8 mouse cellular contexts compared by ENCODE assay signal in genomic region chr17:87282706-87283053, GRCm38 (mm10). TPM values are rescaled to one million over a fixed set of nuclear protein-coding genes. Genes with fewer than 3 reads are reported as not detected.
A peak's percentile ranks its signal among the peaks of the same experiment; 100 is the strongest.
DNase-seq lines count a peak whose midpoint lies in the region; ATAC-seq and TF ChIP-seq lines count a peak whose summit lies in the region.

TSS of gene Ttc7 (plus strand) at chr17:87282886.

- no peaks in the 10 kb centered on the region for H3K36me3 ChIP-seq in ES-Bruce4 (ENCODE audit: control insufficient read depth, insufficient read depth, low read length, poor library complexity, severe bottlenecking)
- no peaks in the 10 kb centered on the region for H3K36me3 ChIP-seq in forebrain, embryonic 14.5 days (ENCODE audit: control insufficient read depth, insufficient read depth, low read length)

- H3K9me3 ChIP-seq in ES-Bruce4 (replicated peaks; ENCODE audit: control insufficient read depth, insufficient read depth, low read length, poor library complexity, severe bottlenecking) = peaks cover 8% of the 10 kb centered on the region; the same call in 1 of the 2 replicates
- no peaks in the 10 kb centered on the region for H3K9me3 ChIP-seq in forebrain, embryonic 14.5 days (replicated peaks; ENCODE audit: control insufficient read depth, low read length)

- ATAC-seq in cerebellum, adult (ENCODE audit: insufficient number of reproducible peaks, low FRiP score, low TSS enrichment) = peak; percentile 59
- peak; percentile 96 for ATAC-seq in forebrain, embryonic 14.5 days
- ATAC-seq in neutrophil, adult 5-6 weeks (ENCODE audit: extremely low read depth, insufficient number of reproducible peaks, low FRiP score, poor library complexity, severe bottlenecking) = peak; percentile 70

- intact Hi-C loops in heart, postnatal 14 days (cut with DNase I) = no loop called here

- TF ChIP-seq CTCF in ES-Bruce4 (IDR thresholded peaks at IDR 0.05; ENCODE audit: low read depth, low read length) = no peak
- no peak for TF ChIP-seq CTCF in lung, adult 2 months (IDR thresholded peaks at IDR 0.05; ENCODE audit: insufficient read depth, low read length)

- H3K9ac ChIP-seq in ES-Bruce4 (ENCODE audit: low read depth, poor library complexity, severe bottlenecking) = peak within 1 kb of the TSS; percentile 95
- H3K9ac ChIP-seq in forebrain, embryonic 14.5 days (ENCODE audit: low read length) = peak within 1 kb of the TSS; percentile 78

- TF ChIP-seq POLR2A in ES-Bruce4 (IDR thresholded peaks at IDR 0.05; ENCODE audit: insufficient read depth, low read length) = peak; percentile 60
- TF ChIP-seq POLR2A in lung, adult 2 months (IDR thresholded peaks at IDR 0.05; ENCODE audit: borderline replicate concordance, extremely low read depth, low read depth, low read length) = peak; percentile 94

- 0% methylated on average over 34 of the region's 38 CpGs for WGBS in forebrain, embryonic 14.5 days
- WGBS in lung, adult 2 months = under 1% methylated on average over 38 of the region's 38 CpGs

- no peak for TF ChIP-seq EP300 in ES-Bruce4 (IDR thresholded peaks at IDR 0.05; ENCODE audit: insufficient read depth, low read depth, low read length)

- H3K4me1 ChIP-seq in ES-Bruce4 (ENCODE audit: control insufficient read depth, insufficient read depth, low read length) = no peaks in the 10 kb centered on the region
- peaks cover 9% of the 10 kb centered on the region; the same call in 1 of the 2 replicates for H3K4me1 ChIP-seq in forebrain, embryonic 14.5 days (ENCODE audit: control insufficient read depth, insufficient read depth, low read length)
- peaks cover 7% of the 10 kb centered on the region for H3K4me1 ChIP-seq in lung, adult 2 months (ENCODE audit: control insufficient read depth, insufficient read depth, low read length)

- 0 out of 2 replicates have a peak within 1 kb of the TSS, but pooled peaks have one; percentile 16 for H3K27ac ChIP-seq in ES-Bruce4 (ENCODE audit: insufficient read depth, low read length)
- H3K27ac ChIP-seq in forebrain, embryonic 14.5 days (ENCODE audit: low read depth, low read length) = peak within 1 kb of the TSS; percentile 61; the same call in 1 of the 2 replicates

- H3K4me2 ChIP-seq in forebrain, embryonic 14.5 days (ENCODE audit: low read length) = peak within 1 kb of the TSS; percentile 76

- no peaks in the 10 kb centered on the region for H3K27me3 ChIP-seq in ES-Bruce4 (ENCODE audit: control insufficient read depth, insufficient read depth, low read length, poor library complexity, severe bottlenecking)
- peaks cover 25% of the 10 kb centered on the region for H3K27me3 ChIP-seq in forebrain, embryonic 14.5 days (replicated peaks; ENCODE audit: control insufficient read depth, insufficient read depth, low read length)

- DNase-seq in forebrain, embryonic 14.5 days (ENCODE audit: low spot score) = peak; percentile 96
- peak; percentile 99 to 100 for DNase-seq in heart, postnatal 14 days
- peak; percentile 91 to 94 for DNase-seq in layer of hippocampus, adult 18-20 months (ENCODE audit: low spot score in 2 of 2)
- peak; percentile 97 for DNase-seq in lung, adult 2 months
- DNase-seq in thymus, adult 18-20 months = peak; percentile 96 to 97

- peak within 1 kb of the TSS; percentile 73 for H3K4me3 ChIP-seq in ES-Bruce4 (ENCODE audit: low read depth, low read length)
- H3K4me3 ChIP-seq in forebrain, embryonic 14.5 days (ENCODE audit: low read depth, low read length) = peak within 1 kb of the TSS; percentile 66
- H3K4me3 ChIP-seq in lung, adult 2 months (replicated peaks; ENCODE audit: extremely low read depth, low read depth, low read length) = peak within 1 kb of the TSS; percentile 92

RNA-seq across cellular contexts. Expression of gene Ttc7, which starts in this region (rescaled TPM):
- polyA plus RNA-seq in ES-Bruce4 (2011; ENCODE audit: insufficient read depth, insufficient read length, low read depth, missing spikeins) = 9.7 and 10.7 TPM in 2 replicates
- 4.1 and 4.8 TPM in 2 replicates for polyA plus RNA-seq in forebrain, embryonic 14.5 days (2014; fragmentation: Nextera tagmentation; extraction: Ambion mirVana)
- 1 to 10 TPM; 6.7 to 8.2 TPM for total RNA-seq in heart, postnatal 14 days (2021)
- 1 to 10 TPM; 7.5 to 8.0 TPM for total RNA-seq in layer of hippocampus, adult 18-20 months (2021)
- 78.4 and 102 TPM in 2 replicates for polyA plus RNA-seq in lung, adult 2 months (2012; rRNA removed)
- 176 and 186 TPM in 2 replicates for total RNA-seq in neutrophil, adult 5-6 weeks (2017)

Comparison
In these comparisons a context has a peak if more than half of its experiments do, and no peak if none do; other contexts are left out.
1. Peak in every context shown above with its lines: DNase-seq, ATAC-seq, H3K4me3 ChIP-seq and H3K27ac ChIP-seq.
2. RNA of gene Ttc7 (total RNA-seq): 176 to 186 TPM in neutrophil, adult 5-6 weeks; 6.7 to 8.2 TPM in heart, postnatal 14 days and 7.5 to 8.0 TPM in layer of hippocampus, adult 18-20 months; every median in the first group is over 10 times any median in the second.